Mouse (Mus musculus): ENCODE data around the gene Adcy2.

DNA sequence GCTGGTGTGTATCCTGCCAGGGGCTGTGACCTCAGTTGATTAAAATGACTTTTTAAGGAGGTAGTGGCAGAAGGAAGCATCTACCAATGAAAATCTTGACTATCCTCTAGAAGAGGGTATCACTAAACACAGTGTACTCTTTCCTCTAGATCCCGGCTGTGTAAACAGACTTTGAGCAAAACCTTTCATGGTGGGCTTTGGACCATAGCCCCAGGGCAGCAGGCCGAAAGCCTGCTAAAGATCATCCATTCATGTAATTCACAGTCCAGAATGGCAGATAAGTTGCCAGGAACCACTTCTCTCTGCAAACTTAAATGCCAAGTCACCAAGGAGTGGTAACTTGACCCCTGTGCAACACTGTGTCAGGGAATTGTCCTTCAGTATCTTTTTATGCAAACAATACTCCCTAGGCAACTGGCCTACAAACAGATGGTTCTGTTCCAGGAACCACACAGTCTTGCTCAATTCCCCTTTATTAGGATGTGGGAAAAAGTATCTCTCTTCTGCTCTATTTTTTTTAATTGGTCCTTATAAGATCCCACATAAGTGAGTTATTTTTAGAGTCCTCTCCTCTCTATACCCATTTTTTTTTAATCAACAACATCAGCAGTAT, 225.6 kb downstream of the Adcy2 start:
- TF ChIP-seq POLR2A (IDR thresholded peaks at IDR 0.05; ENCODE audit: extremely low read depth, insufficient read depth, low read length) = no peak
- no peak for TF ChIP-seq CTCF (IDR thresholded peaks at IDR 0.05; ENCODE audit: extremely low read depth, insufficient read depth, low read length)

Data from cortical plate, adult 2 months (tissue).